28 mouse cellular contexts compared by ENCODE assay signal in genomic region chr6:97220672-97221071, GRCm38 (mm10). TPM values are rescaled to one million over a fixed set of nuclear protein-coding genes. Genes with fewer than 3 reads are reported as not detected.
"Had no signal": no experiment of that assay in that cellular context is flagged by ENCODE, and none has a peak within 500 bp of the region (broad histone marks: within the 10 kb centered on the region; RNA-seq: fewer than 3 reads in every experiment).

No protein-coding gene starts in this region.

- H3K27ac ChIP-seq: kidney, embryonic 15.5 days; kidney, postnatal 0 days; liver, embryonic 13.5 days had no signal

- DNase-seq: gastrocnemius, postnatal 10 days; gastrocnemius, postnatal 25 days; heart, adult 18-20 months; heart, postnatal 10 days; kidney, adult 11 months; kidney, adult 2 months; kidney, adult 9 months; kidney, postnatal 14 days; kidney, postnatal 36 days; left cerebral cortex, postnatal 4 days; liver; liver, embryonic 13.5 days had no signal

- ATAC-seq: hindbrain, postnatal 0 days; intestine, embryonic 16.5 days had no signal

- H3K4me3 ChIP-seq: forebrain, embryonic 15.5 days; heart, embryonic 12.5 days; hindbrain, embryonic 13.5 days; hindbrain, embryonic 15.5 days; kidney, embryonic 15.5 days; limb, embryonic 12.5 days; liver, embryonic 13.5 days had no signal

- H3K9me3 ChIP-seq: forebrain, embryonic 15.5 days; heart, embryonic 12.5 days; hindbrain, embryonic 13.5 days; hindbrain, embryonic 15.5 days; kidney, embryonic 15.5 days; limb, embryonic 12.5 days; liver, embryonic 13.5 days had no signal

- H3K27me3 ChIP-seq: forebrain, embryonic 15.5 days; heart, embryonic 12.5 days; hindbrain, embryonic 13.5 days; hindbrain, embryonic 15.5 days; kidney, embryonic 15.5 days; liver, embryonic 13.5 days had no signal

- H3K36me3 ChIP-seq: forebrain, embryonic 15.5 days; hindbrain, embryonic 15.5 days; kidney, embryonic 15.5 days; limb, embryonic 12.5 days had no signal

RNA-seq across cellular contexts. Expression of gene Lmod3, which starts 31.9 kb away (rescaled TPM):
- total RNA-seq: hematopoietic stem cell, adult 5-6 weeks; layer of hippocampus, adult 18-20 months; layer of hippocampus, postnatal 14 days; layer of hippocampus, postnatal 36 days; left cerebral cortex, adult 18-20 months; left cerebral cortex, postnatal 25 days had no signal
- polyA plus RNA-seq: hindbrain, embryonic 15.5 days; hindbrain, postnatal 0 days; liver, embryonic 11.5 days had no signal
